Mouse (Mus musculus) CH12.LX (cell line): Measurements from ENCODE around the gene Mras. TPM values are rescaled to one million over a fixed set of nuclear protein-coding genes. Genes with fewer than 3 reads are reported as not detected.

ENCODE experiments used
- DNase-seq: peaks from one replicate; pipeline ENCODE4 v3.0.0-alpha.2; 2013; ENCODE audit errors: extremely low read depth
- H3K27ac ChIP-seq: 2 replicates; pipeline ENCODE4 v1.5.1; 2012; ENCODE audit warnings: low read depth, mild to moderate bottlenecking, control low read depth, moderate library complexity; ENCODE audit not compliant: insufficient read depth
- H3K27me3 ChIP-seq: replicated peaks from 2 replicates; pipeline ENCODE3; 2012; ENCODE audit warnings: inconsistent platforms
- H3K36me3 ChIP-seq, 2 experiments: replicated peaks in 1 of 2; 2 replicates each; pipeline versions ENCODE3 to v1.6.1; 2012; ENCODE audit warnings: inconsistent platforms in 1 of 2, low read length in 1 of 2, mild to moderate bottlenecking in 1 of 2, mixed read lengths in 1 of 2, moderate library complexity in 1 of 2; ENCODE audit not compliant: control insufficient read depth in 1 of 2, insufficient read depth in 1 of 2
- H3K4me1 ChIP-seq, 2 experiments: 2 replicates each; pipeline ENCODE4 v1.6.1; 2012; ENCODE audit warnings: inconsistent platforms in 1 of 2, moderate library complexity in 1 of 2; ENCODE audit not compliant: insufficient read depth in 2 of 2, control insufficient read depth in 1 of 2
- H3K4me2 ChIP-seq: 2 replicates; pipeline ENCODE4 v1.6.1; 2012; ENCODE audit warnings: low read depth, mild to moderate bottlenecking, control low read depth; ENCODE audit not compliant: poor library complexity, insufficient read depth, severe bottlenecking
- H3K4me3 ChIP-seq, 3 experiments: fragments of 150-350 bp in 1 of 3; sonication (generic) in 1 of 3; replicated peaks in 1 of 3; 2 replicates each; pipeline versions ENCODE3 to v1.5.1; 2011 to 2012; ENCODE audit warnings: low read depth in 2 of 3, low read length in 2 of 3, mild to moderate bottlenecking in 2 of 3, moderate library complexity in 2 of 3, control low read depth in 1 of 3, improper control_type of control experiment in 1 of 3, inconsistent platforms in 1 of 3, mixed read lengths in 1 of 3; ENCODE audit not compliant: poor library complexity in 1 of 3
- H3K79me2 ChIP-seq: replicated peaks from 2 replicates; pipeline ENCODE4 v1.6.1; 2012; ENCODE audit warnings: mild to moderate bottlenecking, moderate library complexity; ENCODE audit not compliant: control insufficient read depth, poor library complexity, insufficient read depth, severe bottlenecking; ENCODE audit errors: extremely low read depth
- H3K9ac ChIP-seq: 2 replicates; pipeline ENCODE4 v1.6.1; 2012; ENCODE audit warnings: low read depth, mild to moderate bottlenecking, control low read depth, moderate library complexity; ENCODE audit not compliant: insufficient read depth
- H3K9me3 ChIP-seq: replicated peaks from 2 replicates; pipeline ENCODE3; 2012; ENCODE audit warnings: low read length, inconsistent platforms, mixed read lengths
- BHLHE40 ChIP-seq: IDR thresholded peaks from 2 replicates; pipeline ENCODE4 v1.6.1; 2011; ENCODE audit warnings: mild to moderate bottlenecking, low read depth, low read length, improper control_type of control experiment
- CHD1 ChIP-seq: IDR thresholded peaks from 2 replicates; pipeline ENCODE4 v1.6.1; 2012; ENCODE audit warnings: low read depth, low read length, improper control_type of control experiment, inconsistent platforms
- CHD2 ChIP-seq: IDR thresholded peaks from 2 replicates; pipeline ENCODE4 v1.6.1; 2011; ENCODE audit warnings: low read length, improper control_type of control experiment
- E2F4 ChIP-seq: IDR thresholded peaks from 2 replicates; pipeline ENCODE4 v1.6.1; 2011; ENCODE audit warnings: low read depth, low read length, improper control_type of control experiment; ENCODE audit not compliant: insufficient replicate concordance
- ELF1 ChIP-seq: IDR thresholded peaks from 2 replicates; pipeline ENCODE4 v1.6.1; 2014; ENCODE audit warnings: low read depth, mild to moderate bottlenecking, inconsistent platforms, low read length, improper control_type of control experiment
- EP300 ChIP-seq: IDR thresholded peaks from 2 replicates; pipeline ENCODE4 v1.6.1; 2011; ENCODE audit warnings: low read length, improper control_type of control experiment
- JUND ChIP-seq: conservative IDR thresholded peaks from 2 replicates; pipeline ENCODE4 v1.6.1; 2011; ENCODE audit warnings: low read depth, low read length, improper control_type of control experiment
- KAT2A ChIP-seq: IDR thresholded peaks from 2 replicates; pipeline ENCODE4 v1.6.1; 2012; ENCODE audit warnings: low read length, improper control_type of control experiment, inconsistent platforms; ENCODE audit not compliant: insufficient replicate concordance
- MAFK ChIP-seq: IDR thresholded peaks from 2 replicates; pipeline ENCODE4 v1.6.1; 2011; ENCODE audit warnings: low read length, improper control_type of control experiment; ENCODE audit not compliant: insufficient replicate concordance
- MAZ ChIP-seq: IDR thresholded peaks from 2 replicates; pipeline ENCODE4 v1.6.1; 2012; ENCODE audit warnings: low read depth, mild to moderate bottlenecking, inconsistent platforms, low read length, improper control_type of control experiment, moderate library complexity
- MYC ChIP-seq: IDR thresholded peaks from 2 replicates; pipeline ENCODE4 v1.6.1; 2011; ENCODE audit warnings: low read depth, mild to moderate bottlenecking, improper control_type of control experiment, low read length
- NELFE ChIP-seq: IDR thresholded peaks from 2 replicates; pipeline ENCODE4 v1.6.1; 2011; ENCODE audit warnings: low read depth, low read length, improper control_type of control experiment
- NRF1 ChIP-seq: IDR thresholded peaks from 2 replicates; pipeline ENCODE4 v1.6.1; 2014; ENCODE audit warnings: low read depth, mild to moderate bottlenecking, inconsistent platforms, low read length, improper control_type of control experiment, moderate library complexity
- PAX5 ChIP-seq: IDR thresholded peaks from 2 replicates; pipeline ENCODE4 v1.6.1; 2012; ENCODE audit warnings: low read length, inconsistent platforms, mixed read lengths
- POLR2A ChIP-seq: IDR thresholded peaks from 2 replicates; pipeline ENCODE4 v1.6.1; 2011; ENCODE audit warnings: low read depth, mild to moderate bottlenecking, improper control_type of control experiment, low read length
- RCOR1 ChIP-seq: conservative IDR thresholded peaks from 2 replicates; pipeline ENCODE4 v1.6.1; 2012; ENCODE audit warnings: low read depth, mild to moderate bottlenecking, inconsistent platforms, low read length, improper control_type of control experiment
- SMC3 ChIP-seq: IDR thresholded peaks from 2 replicates; pipeline ENCODE4 v1.6.1; 2011; ENCODE audit warnings: low read depth, low read length, improper control_type of control experiment
- TBP ChIP-seq: conservative IDR thresholded peaks from 2 replicates; pipeline ENCODE4 v1.6.1; 2011; ENCODE audit warnings: low read depth, low read length, improper control_type of control experiment
- UBTF ChIP-seq: IDR thresholded peaks from 2 replicates; pipeline ENCODE4 v1.6.1; 2012; ENCODE audit warnings: low read depth, mild to moderate bottlenecking, inconsistent platforms, low read length, improper control_type of control experiment, moderate library complexity
- ZMIZ1 ChIP-seq: IDR thresholded peaks from 2 replicates; pipeline ENCODE4 v1.6.1; 2012; ENCODE audit warnings: low read depth, mild to moderate bottlenecking, inconsistent platforms, low read length, improper control_type of control experiment
- dilution Hi-C: fragments of 300-500 bp; cut with MboI; formaldehyde crosslinking; loops from 2 replicates; pipeline ENCODE4 v1.14.3; 2020; ENCODE audit warnings: low sequenced_read_pairs; ENCODE audit not compliant: extremely low pct_unique_long_range_greater_than_20kb, extremely low pct_ligation_motif_present
- in situ Hi-C: fragments of 300-500 bp; cut with MboI; formaldehyde crosslinking; loops from 3 replicates; pipeline ENCODE4 v1.14.3; 2019; ENCODE audit warnings: low sequenced_read_pairs, low pct_ligation_motif_present, low pct_unique_long_range_greater_than_20kb, mixed read lengths
- polyA plus RNA-seq: library from polyadenylated mRNA; unstranded; fragments of >175 nt; gene quantifications from 2 replicates; pipeline ENCODE4 v1.2.1, GENCODE M21; 2012; ENCODE audit warnings: low read depth; ENCODE audit not compliant: insufficient read length
- total RNA-seq, 2 experiments: library from RNA; depleted of rRNA; stranded (reverse); fragments of 300-350 nt in 1 of 2; fragments of >200 nt in 1 of 2; gene quantifications; 2 replicates each; pipeline ENCODE4 v1.2.3; 2012 to 2014

Mras gene
- total and polyA plus RNA-seq, 3 experiments, result 0.21 TPM; not detected in 2

- Histone ChIP-seq H3K36me3 (no peaks in the 10 kb centered on the region), H3K4me1 (peaks cover 6 to 9% of the 10 kb centered on the region in 2 experiments; a peak in 3 of 4 replicates), H3K4me2 (no peak overlapping the region), H3K9ac (no peak overlapping the region), H3K27me3 (no peaks in the 10 kb centered on the region), H3K4me3 (no peak overlapping the region), H3K79me2 (no peaks in the 10 kb centered on the region)
- no peak for DNase-seq
- dilution Hi-C loops, result no loop called here
- in situ Hi-C loops, result no loop called here
- TF ChIP-seq MYC (no peak), POLR2A (no peak)
- TF ChIP-seq, all 38 proteins: peak for 0
- Histone ChIP-seq H3K27ac (no peak overlapping the region), H3K9me3 (no peaks in the 10 kb centered on the region)
These were observed 26.1 kb downstream of the Mras start for GRCm38 (mm10) chr9:99411093-99411492.

GRCm38 (mm10) chr9:99409280-99409679, 27.9 kb downstream of the Mras start:
- Histone ChIP-seq H3K9me3 (no peaks in the 10 kb centered on the region), H3K36me3 (no peaks in the 10 kb centered on the region), H3K4me2 (no peak overlapping the region), H3K27me3 (no peaks in the 10 kb centered on the region), H3K79me2 (no peaks in the 10 kb centered on the region), H3K27ac (no peak overlapping the region), H3K9ac (no peak overlapping the region), H3K4me1 (peaks cover 6% of the 10 kb centered on the region in 2 experiments; a peak in 3 of 4 replicates), H3K4me3 (no peak overlapping the region)
- TF ChIP-seq ZMIZ1 (no peak), EP300 (no peak), TBP (no peak), BHLHE40 (no peak), PAX5 (no peak), MAFK (no peak), CHD1 (no peak), CHD2 (no peak), RCOR1 (no peak), KAT2A (no peak), NELFE (no peak), UBTF (no peak), MAZ (no peak)
- dilution Hi-C loops (no loop called here), in situ Hi-C loops (no loop called here)
- DNase-seq, result no peak

GRCm38 (mm10) chr9:99401288-99401974, 35.8 kb downstream of the Mras start:
- no peak for DNase-seq
- dilution Hi-C loops, result no loop called here
- Histone ChIP-seq H3K79me2 (no peaks in the 10 kb centered on the region), H3K9me3 (no peaks in the 10 kb centered on the region), H3K9ac (no peak overlapping the region), H3K27ac (no peak overlapping the region), H3K27me3 (no peaks in the 10 kb centered on the region), H3K36me3 (no peaks in the 10 kb centered on the region), H3K4me3 (no peak overlapping the region), H3K4me2 (no peak overlapping the region), H3K4me1 (no peaks in the 10 kb centered on the region)
- in situ Hi-C loops, result no loop called here
- TF ChIP-seq JUND (no peak), NRF1 (no peak), PAX5 (no peak), ZMIZ1 (no peak), ELF1 (no peak), E2F4 (no peak), BHLHE40 (no peak), SMC3 (no peak)
